Comparison of ENCODE assay signal across 9 mouse cellular contexts in the genomic region with DNA sequence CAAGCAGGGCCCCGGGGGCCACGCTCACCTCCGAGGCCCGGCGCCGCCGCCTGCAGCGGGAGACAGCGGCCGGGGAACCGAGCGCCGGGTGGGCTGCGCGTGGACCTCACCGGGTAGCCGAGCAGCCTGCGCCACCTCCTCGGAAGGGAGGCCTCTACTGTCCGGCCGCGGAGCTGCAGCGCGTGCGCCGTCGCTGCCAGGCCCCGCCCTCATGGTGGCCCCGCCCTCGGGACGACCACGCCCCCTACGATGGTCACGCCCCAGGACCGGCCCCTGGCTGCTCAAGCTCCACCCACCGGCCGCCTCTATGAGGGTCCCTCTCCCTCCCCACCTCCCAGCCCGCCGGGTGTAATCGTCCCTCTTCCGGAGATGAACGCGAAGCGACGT. TPM values are rescaled to one million over a fixed set of nuclear protein-coding genes. Genes with fewer than 3 reads are reported as not detected.
A peak's percentile ranks its signal among the peaks of the same experiment; 100 is the strongest.
DNase-seq lines count a peak whose midpoint lies in the region; ATAC-seq lines count a peak whose summit lies in the region.
"Had no signal": no experiment of that assay in that cellular context is flagged by ENCODE, and none has a peak within 500 bp of the region (broad histone marks: within the 10 kb centered on the region; RNA-seq: fewer than 3 reads in every experiment).

No protein-coding gene starts in this region.

- no peaks in the 10 kb centered on the region for H3K36me3 ChIP-seq in hindbrain, embryonic 15.5 days

- ATAC-seq in activated CD4-positive, CD25-positive, alpha-beta regulatory T cell, adult 4 months: peak; percentile 69
- ATAC-seq in common myeloid progenitor, adult 5-6 weeks (replicated peaks; ENCODE audit: low read depth, poor library complexity, severe bottlenecking): peak; percentile 89
- peak; percentile 89 for ATAC-seq in hindbrain, embryonic 15.5 days (ENCODE audit: low FRiP score, low read depth)

- no peak overlapping the region for H3K27ac ChIP-seq in hindbrain, embryonic 15.5 days (replicated peaks)
- H3K27ac ChIP-seq: macrophage had no signal

- H3K9ac ChIP-seq in hindbrain, embryonic 15.5 days: peak overlapping the region; percentile 53

- peaks cover 18% of the 10 kb centered on the region for H3K4me1 ChIP-seq in hindbrain, embryonic 15.5 days (replicated peaks)

- WGBS in hindbrain, embryonic 15.5 days: under 1% methylated on average over 39 of the region's 45 CpGs

- peak; percentile 82 for DNase-seq in gastrocnemius, adult 18-20 months (ENCODE audit: low spot score)
- DNase-seq in left cerebral cortex, adult 11 months (ENCODE audit: low spot score): peak; percentile 64
- peak; percentile 74 for DNase-seq in lung, postnatal 25 days (ENCODE audit: low spot score)
- peak; percentile 91 for DNase-seq in retina, embryonic 14.5 days (ENCODE audit: low spot score)
- peak; percentile 83 for DNase-seq in thymus, postnatal 25 days

- no peaks in the 10 kb centered on the region for H3K9me3 ChIP-seq in hindbrain, embryonic 15.5 days

- peak overlapping the region; percentile 60 for H3K4me3 ChIP-seq in hindbrain, embryonic 15.5 days

- H3K27me3 ChIP-seq in hindbrain, embryonic 15.5 days: peaks cover 55% of the 10 kb centered on the region

- peak overlapping the region; percentile 98 for H3K4me2 ChIP-seq in hindbrain, embryonic 15.5 days

RNA-seq across cellular contexts. Expression of a gene that starts 34.3 kb away (rescaled TPM):
- not detected for polyA plus RNA-seq in activated CD4-positive, CD25-positive, alpha-beta regulatory T cell, adult 4 months (2017; shearing (Covaris generic))
- total RNA-seq in common myeloid progenitor, adult 5-6 weeks (2017): not detected in 2 replicates
- not detected for total RNA-seq in gastrocnemius, adult 18-20 months (2021)
- polyA plus RNA-seq in hindbrain, embryonic 15.5 days (2015; fragmentation: Nextera tagmentation; extraction: Ambion mirVana): not detected in 2 replicates
- polyA plus RNA-seq: macrophage had no signal
